In genomic region chr13:95503279-95503917, GRCm38 (mm10) we compare ENCODE assay signal across 26 mouse cellular contexts. TPM values are rescaled to one million over a fixed set of nuclear protein-coding genes. Genes with fewer than 3 reads are reported as not detected.
"Had no signal": no experiment of that assay in that cellular context is flagged by ENCODE, and none has a peak within 500 bp of the region (broad histone marks: within the 10 kb centered on the region; RNA-seq: fewer than 3 reads in every experiment).

No protein-coding gene starts in this region.

- H3K4me1 ChIP-seq: liver, embryonic 12.5 days; liver, embryonic 15.5 days; midbrain, embryonic 12.5 days; midbrain, embryonic 15.5 days; neural tube, embryonic 13.5 days; stomach, embryonic 15.5 days had no signal

- H3K9me3 ChIP-seq: limb, embryonic 10.5 days; limb, embryonic 13.5 days; liver, embryonic 12.5 days; liver, embryonic 15.5 days; midbrain, embryonic 12.5 days; midbrain, embryonic 15.5 days; neural tube, embryonic 13.5 days; stomach, embryonic 15.5 days had no signal

- DNase-seq: kidney, adult 18-20 months; kidney, adult 9 months; kidney, postnatal 14 days; kidney, postnatal 4 days; liver; lung, embryonic 14.5 days; right cerebral cortex, postnatal 25 days; spleen, adult 18-20 months; thymus, postnatal 25 days had no signal

- H3K36me3 ChIP-seq: limb, embryonic 10.5 days; limb, embryonic 13.5 days; liver, embryonic 12.5 days; liver, embryonic 15.5 days; midbrain, embryonic 12.5 days; midbrain, embryonic 15.5 days; neural tube, embryonic 13.5 days; stomach, embryonic 15.5 days had no signal

- ATAC-seq: intestine, embryonic 16.5 days; liver, embryonic 12.5 days; midbrain, embryonic 15.5 days had no signal

- H3K27me3 ChIP-seq: limb, embryonic 13.5 days; liver, embryonic 15.5 days; midbrain, embryonic 12.5 days; midbrain, embryonic 15.5 days; neural tube, embryonic 13.5 days; stomach, embryonic 15.5 days had no signal

- H3K4me3 ChIP-seq: limb, embryonic 10.5 days; limb, embryonic 13.5 days; liver, embryonic 12.5 days; liver, embryonic 15.5 days; midbrain, embryonic 12.5 days; midbrain, embryonic 15.5 days; myocyte; neural tube, embryonic 13.5 days; stomach, embryonic 15.5 days had no signal

- H3K27ac ChIP-seq: limb, embryonic 10.5 days; limb, embryonic 13.5 days; liver, embryonic 12.5 days; liver, embryonic 15.5 days; macrophage; midbrain, embryonic 12.5 days; midbrain, embryonic 15.5 days; neural tube, embryonic 13.5 days; stomach, embryonic 15.5 days had no signal

- H3K9ac ChIP-seq: limb, embryonic 13.5 days; liver, embryonic 12.5 days; liver, embryonic 15.5 days; lung, embryonic 14.5 days; midbrain, embryonic 12.5 days; midbrain, embryonic 15.5 days; neural tube, embryonic 13.5 days; stomach, embryonic 15.5 days had no signal

- H3K4me2 ChIP-seq: limb, embryonic 13.5 days; liver, embryonic 12.5 days; liver, embryonic 15.5 days; lung, embryonic 14.5 days; midbrain, embryonic 12.5 days; midbrain, embryonic 15.5 days; neural tube, embryonic 13.5 days; stomach, embryonic 15.5 days had no signal

RNA-seq across cellular contexts. Expression of gene F2rl1, which starts 21.6 kb away (rescaled TPM):
- polyA plus RNA-seq: limb, embryonic 10.5 days; macrophage; myocyte; neural tube, embryonic 13.5 days had no signal

RNA-seq across cellular contexts. Expression of gene S100z, which starts 24.9 kb away (rescaled TPM):
- total RNA-seq: layer of hippocampus, adult 18-20 months; layer of hippocampus, postnatal 14 days; left cerebral cortex, postnatal 25 days; megakaryocyte, adult 5-6 weeks; monocyte, adult 5-6 weeks had no signal
- polyA plus RNA-seq: kidney, embryonic 16.5 days; limb, embryonic 10.5 days; limb, embryonic 13.5 days; liver, embryonic 12.5 days; liver, embryonic 15.5 days; macrophage; midbrain, embryonic 12.5 days; midbrain, embryonic 15.5 days; myocyte; neural tube, embryonic 13.5 days; stomach, embryonic 15.5 days had no signal

RNA-seq across cellular contexts. Expression of gene Crhbp, which starts 58.7 kb away (rescaled TPM):
- total RNA-seq: megakaryocyte, adult 5-6 weeks; monocyte, adult 5-6 weeks had no signal
- polyA plus RNA-seq: liver, embryonic 12.5 days; macrophage had no signal
